Mouse (Mus musculus): ENCODE data around the gene Cyb5b. TPM values are rescaled to one million over a fixed set of nuclear protein-coding genes. Genes with fewer than 3 reads are reported as not detected.
"Not testable (repeated sequence)": the region's sequence is repeated elsewhere in the genome, so short reads cannot be mapped to it uniquely, and the experiment has no call there.

The Cyb5b gene
- polyA plus RNA-seq, 1 experiment from 2014 or later = 67.5 TPM

DNA sequence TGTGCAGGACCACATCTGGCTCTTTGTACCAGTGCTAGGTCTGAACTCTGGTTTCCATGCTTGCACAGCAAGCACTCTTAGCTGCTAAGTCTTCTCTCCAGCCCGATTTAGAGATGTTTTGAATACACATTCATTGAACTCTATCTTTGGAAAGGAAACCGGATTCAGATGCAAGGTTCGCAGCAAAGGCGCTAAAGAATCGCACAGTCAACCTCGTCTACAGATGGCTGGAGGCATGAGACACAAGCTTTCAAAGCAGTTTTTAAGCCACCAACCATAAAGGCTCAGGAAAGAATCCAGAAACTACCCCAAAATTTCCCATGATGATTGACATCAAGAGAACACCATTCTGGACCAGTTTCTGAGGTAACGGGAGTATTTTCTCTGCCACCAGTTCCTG lies 61.6 kb downstream of the Cyb5b start:
- 90% methylated on average over 7 of the region's 7 CpGs for WGBS
- H3K4me2 ChIP-seq (replicated peaks) = no peak overlapping the region
- ATAC-seq (ENCODE audit: insufficient number of reproducible peaks, low FRiP score, low TSS enrichment, low read depth) = no peak
- no peak overlapping the region for H3K27ac ChIP-seq (replicated peaks)
- H3K36me3 ChIP-seq = no peaks in the 10 kb centered on the region
- peaks cover 4% of the 10 kb centered on the region; the same call in 1 of the 2 replicates for H3K4me1 ChIP-seq
- no peak overlapping the region for H3K4me3 ChIP-seq (replicated peaks)
- no peaks in the 10 kb centered on the region for H3K9me3 ChIP-seq (replicated peaks)
- no peak overlapping the region for H3K9ac ChIP-seq
- no peaks in the 10 kb centered on the region for H3K27me3 ChIP-seq

GRCm38 (mm10) chr8:107217230-107217629 lies 66.8 kb downstream of the Cyb5b start:
- not testable (repeated sequence) for H3K4me1 ChIP-seq; H3K4me2 ChIP-seq (replicated peaks); H3K4me3 ChIP-seq (replicated peaks); H3K27ac ChIP-seq (replicated peaks); H3K36me3 ChIP-seq; H3K9ac ChIP-seq; H3K27me3 ChIP-seq; ATAC-seq (ENCODE audit: insufficient number of reproducible peaks, low FRiP score, low TSS enrichment, low read depth); H3K9me3 ChIP-seq (replicated peaks)
- 66% methylated on average over 7 of the region's 7 CpGs for WGBS

DNA sequence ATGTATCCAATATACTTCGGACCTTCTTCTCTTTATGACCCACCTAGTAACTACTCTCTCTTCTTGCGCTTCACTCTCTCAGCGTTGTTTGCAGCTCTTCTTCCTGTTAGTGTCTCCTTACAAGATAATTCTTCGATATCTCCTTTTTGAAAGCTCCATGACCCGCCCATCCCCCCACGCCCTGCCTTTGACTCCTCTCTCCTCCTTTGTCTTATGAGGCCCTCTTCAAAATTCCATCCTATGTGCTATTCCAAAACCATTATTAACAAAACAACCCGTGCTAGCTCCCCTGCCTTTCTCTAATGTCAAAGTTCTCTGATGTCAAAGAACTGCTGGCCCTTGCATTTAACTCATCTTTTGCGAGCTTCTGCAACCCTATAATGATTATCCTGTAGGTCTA lies 67.7 kb downstream of the Cyb5b start:
- no peak overlapping the region for H3K9ac ChIP-seq
- H3K9me3 ChIP-seq (replicated peaks) = no peaks in the 10 kb centered on the region
- H3K36me3 ChIP-seq = no peaks in the 10 kb centered on the region

DNA sequence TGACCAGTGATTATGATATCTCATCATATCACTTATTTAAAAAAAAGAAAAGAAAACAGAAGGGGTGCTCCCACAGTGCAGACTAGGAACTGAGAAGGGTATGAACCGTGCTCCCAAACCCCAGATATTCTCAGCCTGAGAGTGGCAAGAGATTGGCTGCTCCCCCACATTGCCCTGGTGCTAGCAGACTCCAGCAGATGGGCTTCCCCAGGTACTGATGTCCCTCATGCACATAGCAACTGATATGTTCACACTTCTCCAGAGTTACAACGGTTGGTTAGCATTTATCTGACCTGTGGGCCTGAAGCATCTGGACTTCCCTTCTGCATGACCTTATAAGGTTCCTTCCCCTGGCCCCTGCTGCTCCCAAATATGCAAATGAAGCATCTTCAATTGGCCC lies 68.6 kb downstream of the Cyb5b start:
- no peaks in the 10 kb centered on the region for H3K27me3 ChIP-seq
- WGBS = 88% methylated on average over 2 of the region's 2 CpGs
- H3K9me3 ChIP-seq (replicated peaks) = no peaks in the 10 kb centered on the region
- no peak overlapping the region for H3K27ac ChIP-seq (replicated peaks)
- H3K4me3 ChIP-seq (replicated peaks) = no peak overlapping the region
- ATAC-seq (ENCODE audit: insufficient number of reproducible peaks, low FRiP score, low TSS enrichment, low read depth) = no peak
- no peak overlapping the region for H3K9ac ChIP-seq
- H3K4me1 ChIP-seq = 0 out of 2 replicates have a peak, but pooled peaks cover 8% of the 10 kb centered on the region
- H3K36me3 ChIP-seq = no peaks in the 10 kb centered on the region
- H3K4me2 ChIP-seq (replicated peaks) = no peak overlapping the region

More for the DNA sequence above, 67.7 kb downstream of the Cyb5b start:
- Histone ChIP-seq H3K4me3 (replicated peaks) (no peak overlapping the region), H3K27ac (replicated peaks) (no peak overlapping the region), H3K27me3 (no peaks in the 10 kb centered on the region), H3K4me2 (replicated peaks) (no peak overlapping the region), H3K4me1 (0 out of 2 replicates have a peak, but pooled peaks cover 4% of the 10 kb centered on the region)
- ATAC-seq (ENCODE audit: insufficient number of reproducible peaks, low FRiP score, low TSS enrichment, low read depth) = no peak
- 91% methylated on average over 8 of the region's 8 CpGs for WGBS

- H3K9ac ChIP-seq = no peak overlapping the region
- no peaks in the 10 kb centered on the region for H3K36me3 ChIP-seq
- H3K27me3 ChIP-seq = no peaks in the 10 kb centered on the region
- 33% methylated on average over 8 of the region's 8 CpGs for WGBS
- no peaks in the 10 kb centered on the region for H3K9me3 ChIP-seq (replicated peaks)
- H3K4me3 ChIP-seq (replicated peaks) = no peak overlapping the region
- 0 out of 2 replicates have a peak, but pooled peaks cover 8% of the 10 kb centered on the region for H3K4me1 ChIP-seq
- ATAC-seq (ENCODE audit: insufficient number of reproducible peaks, low FRiP score, low TSS enrichment, low read depth) = no peak
- no peak overlapping the region; the same call in 1 of the 2 replicates for H3K27ac ChIP-seq (replicated peaks)
- no peak overlapping the region for H3K4me2 ChIP-seq (replicated peaks)
These were observed 71.7 kb downstream of the Cyb5b start for GRCm38 (mm10) chr8:107221924-107222851.

GRCm38 (mm10) chr8:107226183-107226582 lies 75.7 kb downstream of the Cyb5b start:
- no peak overlapping the region for H3K9ac ChIP-seq
- H3K4me3 ChIP-seq (replicated peaks) = no peak overlapping the region
- no peaks in the 10 kb centered on the region for H3K36me3 ChIP-seq
- no peak overlapping the region for H3K27ac ChIP-seq (replicated peaks)
- no peak overlapping the region for H3K4me2 ChIP-seq (replicated peaks)
- no peaks in the 10 kb centered on the region for H3K27me3 ChIP-seq
- no peaks in the 10 kb centered on the region for H3K9me3 ChIP-seq (replicated peaks)
- no peak for ATAC-seq (ENCODE audit: insufficient number of reproducible peaks, low FRiP score, low TSS enrichment, low read depth)
- 0 out of 2 replicates have a peak, but pooled peaks cover 8% of the 10 kb centered on the region for H3K4me1 ChIP-seq
- WGBS = 45% methylated on average over 9 of the region's 9 CpGs

GRCm38 (mm10) chr8:107227011-107227626 lies 76.7 kb downstream of the Cyb5b start:
- no peak overlapping the region for H3K4me3 ChIP-seq (replicated peaks)
- no peak for ATAC-seq (ENCODE audit: insufficient number of reproducible peaks, low FRiP score, low TSS enrichment, low read depth)
- H3K9me3 ChIP-seq (replicated peaks) = no peaks in the 10 kb centered on the region
- H3K27ac ChIP-seq (replicated peaks) = no peak overlapping the region
- no peaks in the 10 kb centered on the region for H3K27me3 ChIP-seq
- 50% methylated on average over 11 of the region's 11 CpGs for WGBS
- H3K9ac ChIP-seq = no peak overlapping the region
- no peaks in the 10 kb centered on the region for H3K36me3 ChIP-seq
- 0 out of 2 replicates have a peak, but pooled peaks cover 8% of the 10 kb centered on the region for H3K4me1 ChIP-seq
- H3K4me2 ChIP-seq (replicated peaks) = no peak overlapping the region

GRCm38 (mm10) chr8:107233251-107233650 lies 82.8 kb downstream of the Cyb5b start:
- no peak overlapping the region for H3K4me3 ChIP-seq (replicated peaks)
- WGBS = 90% methylated on average over 3 of the region's 3 CpGs
- no peak overlapping the region for H3K27ac ChIP-seq (replicated peaks)
- no peaks in the 10 kb centered on the region for H3K36me3 ChIP-seq
- no peak overlapping the region for H3K4me2 ChIP-seq (replicated peaks)
- H3K9ac ChIP-seq = no peak overlapping the region
- H3K27me3 ChIP-seq = no peaks in the 10 kb centered on the region
- ATAC-seq (ENCODE audit: insufficient number of reproducible peaks, low FRiP score, low TSS enrichment, low read depth) = no peak
- no peaks in the 10 kb centered on the region for H3K4me1 ChIP-seq
- H3K9me3 ChIP-seq (replicated peaks) = no peaks in the 10 kb centered on the region

GRCm38 (mm10) chr8:107233718-107234117 lies 83.3 kb downstream of the Cyb5b start:
- Histone ChIP-seq H3K9me3 (replicated peaks) (no peaks in the 10 kb centered on the region), H3K36me3 (no peaks in the 10 kb centered on the region), H3K27me3 (no peaks in the 10 kb centered on the region), H3K4me1 (no peaks in the 10 kb centered on the region), H3K4me2 (replicated peaks) (no peak overlapping the region), H3K4me3 (replicated peaks) (no peak overlapping the region), H3K27ac (replicated peaks) (no peak overlapping the region), H3K9ac (no peak overlapping the region)
- ATAC-seq (ENCODE audit: insufficient number of reproducible peaks, low FRiP score, low TSS enrichment, low read depth) = no peak
- 78% methylated on average over 2 of the region's 2 CpGs for WGBS

Measured in embryonic facial prominence, embryonic 15.5 days (tissue).